Mouse (Mus musculus) adrenal gland, postnatal 10 days (tissue): Measurements from ENCODE around the gene Pla2g4c. TPM values are rescaled to one million over a fixed set of nuclear protein-coding genes. Genes with fewer than 3 reads are reported as not detected.

Experiments used
- DNase-seq: peaks from one replicate; pipeline ENCODE4 v3.0.0; 2021; ENCODE audit warnings: mixed read lengths
- total RNA-seq, 2 experiments: library from RNA; stranded (reverse); gene quantifications; 2 replicates each; pipeline ENCODE4 v1.2.3; 2021

The Pla2g4c gene
- total RNA-seq, 2 experiments from 2014 or later: 0.21 to 0.58 TPM

DNA sequence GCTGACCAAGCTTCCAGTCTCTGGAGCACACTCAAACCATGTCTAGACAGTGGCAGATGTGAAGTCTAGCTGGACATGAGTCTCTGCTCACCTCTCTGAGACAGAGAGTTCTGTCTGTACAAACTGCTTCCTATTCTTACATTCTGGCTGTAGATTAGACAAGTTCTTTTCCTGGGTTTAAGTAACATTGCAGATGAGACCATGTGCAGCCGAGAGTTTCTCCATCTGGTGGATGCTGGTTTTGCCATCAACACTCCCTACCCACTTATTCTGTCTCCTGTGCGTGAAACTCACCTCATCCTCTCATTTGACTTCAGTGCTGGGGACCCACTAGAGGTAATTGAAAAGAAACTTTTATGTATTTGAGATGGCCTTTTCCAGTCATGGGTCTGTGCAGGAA, 56.1 kb downstream of the Pla2g4c start:
- no peak for DNase-seq

DNA sequence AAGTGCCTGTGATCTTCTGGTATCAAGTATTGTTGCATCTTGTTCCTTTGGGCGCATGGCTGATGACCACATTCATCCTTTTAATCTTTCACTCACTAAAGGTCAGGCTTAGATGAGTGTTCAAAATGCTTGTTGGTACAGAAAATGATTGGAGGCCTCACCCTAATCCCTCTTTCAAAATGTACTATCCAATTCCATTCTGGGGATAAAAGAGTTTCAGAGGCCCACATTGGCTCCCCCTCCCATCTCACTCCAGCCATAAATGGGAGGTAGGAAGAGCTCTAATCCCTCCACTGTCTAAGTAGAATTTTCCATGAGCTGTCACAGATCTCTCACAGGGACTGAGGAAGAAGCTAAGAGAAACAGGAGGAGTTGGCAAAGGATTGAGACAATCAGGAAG, 73.4 kb downstream of the Pla2g4c start, which contains the start of gene Cabp5:
Cabp5 (plus strand) TSS at position 301 of the 400 bp plus-strand sequence.
- DNase-seq: no peak

Other genes with a start within 250 kb of the Pla2g4c start
- not detected for gene Vmn1r85, start 229.5 kb upstream of the Pla2g4c start, total RNA-seq
- gene Vmn1r86, start 204.7 kb upstream of the Pla2g4c start, total RNA-seq: not detected
- not detected for gene Vmn1r87, start 184.5 kb upstream of the Pla2g4c start, total RNA-seq
- gene Vmn1r88, start 165.1 kb upstream of the Pla2g4c start, total RNA-seq: under 1 TPM; 0.09 TPM
- not detected for gene Vmn1r89, start 111.6 kb upstream of the Pla2g4c start, total RNA-seq
- 10 to 100 TPM; 26.0 to 34.7 TPM for gene Lig1, start 47.4 kb upstream of the Pla2g4c start, total RNA-seq
- 10 to 100 TPM in 1 of 2 experiments, 1 to 10 TPM in 1; 6.1 to 10.3 TPM for gene Zswim9, start 45.9 kb upstream of the Pla2g4c start, total RNA-seq
- not detected for gene Cabp5, start 73.5 kb downstream of the Pla2g4c start, total RNA-seq
- gene Bsph1, start 126.2 kb downstream of the Pla2g4c start, total RNA-seq: not detected
- gene Bsph2, start 246.4 kb downstream of the Pla2g4c start, total RNA-seq: not detected